Mouse (Mus musculus) yolk sac, embryonic 10.5 days (tissue): ENCODE measurements around the gene Igsf3.

Experiments
- DNase-seq: peaks from one replicate; pipeline ENCODE4 v3.0.0-alpha.2; 2017; ENCODE audit warnings: low spot score

Igsf3 gene

DNA sequence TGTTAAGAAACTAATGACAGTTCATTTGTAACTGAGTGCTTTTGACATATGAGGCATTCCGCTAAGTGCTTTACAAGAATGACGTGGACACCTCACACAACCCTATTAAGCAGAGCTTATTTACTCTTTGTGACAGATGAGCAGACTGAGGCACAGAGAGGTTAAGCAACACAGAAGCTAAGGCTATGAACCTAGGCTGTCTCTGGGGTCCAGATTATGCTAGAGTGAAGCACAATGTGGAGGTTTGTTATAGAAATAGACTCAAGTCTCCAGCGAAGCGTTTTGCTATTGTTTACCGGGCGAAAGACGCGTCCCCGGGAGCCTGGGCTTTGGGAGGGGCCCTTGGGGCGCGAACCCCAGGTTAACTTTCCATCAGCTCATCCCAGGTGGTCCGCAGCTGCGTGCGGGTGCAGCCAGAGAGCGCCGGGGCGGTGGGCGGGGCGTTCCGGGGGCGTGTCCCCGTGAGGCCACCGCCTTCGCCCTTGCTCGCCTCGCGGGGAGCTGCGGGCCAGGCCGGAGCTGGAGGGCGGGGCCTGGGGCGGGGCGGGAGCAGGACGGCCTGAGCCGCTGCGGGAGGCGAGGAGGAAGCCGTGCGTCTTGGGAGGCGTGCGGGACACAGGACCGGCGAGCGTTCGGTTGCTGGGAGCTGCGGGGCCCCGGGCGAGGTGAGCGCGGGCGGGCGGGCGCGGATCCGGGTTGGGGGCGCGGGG lies at the start of gene Igsf3:
TSS of gene Igsf3 (plus strand) at position 546 of the 710 bp plus-strand sequence.
- peak; percentile 87 for DNase-seq

DNA sequence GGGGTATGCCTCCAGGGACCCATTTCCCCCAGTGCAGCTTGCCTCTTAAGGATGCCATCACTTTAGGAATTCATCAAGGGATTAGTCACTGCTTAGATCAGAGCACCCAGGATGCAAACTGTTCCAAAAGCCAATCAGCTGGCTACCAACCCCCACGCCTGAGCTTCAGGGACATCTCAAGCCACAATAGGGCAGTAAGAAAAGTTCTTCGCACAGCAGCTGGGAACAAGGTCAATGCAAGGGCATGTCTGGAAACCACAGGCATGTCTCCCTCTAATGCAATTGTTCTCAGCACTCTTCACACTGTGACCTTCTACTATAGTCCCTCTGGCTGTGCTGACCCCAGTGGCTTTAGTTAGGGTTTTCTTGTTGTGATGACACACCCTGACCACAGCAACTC lies 49.6 kb upstream of the Igsf3 start:
- no peak for DNase-seq

DNA sequence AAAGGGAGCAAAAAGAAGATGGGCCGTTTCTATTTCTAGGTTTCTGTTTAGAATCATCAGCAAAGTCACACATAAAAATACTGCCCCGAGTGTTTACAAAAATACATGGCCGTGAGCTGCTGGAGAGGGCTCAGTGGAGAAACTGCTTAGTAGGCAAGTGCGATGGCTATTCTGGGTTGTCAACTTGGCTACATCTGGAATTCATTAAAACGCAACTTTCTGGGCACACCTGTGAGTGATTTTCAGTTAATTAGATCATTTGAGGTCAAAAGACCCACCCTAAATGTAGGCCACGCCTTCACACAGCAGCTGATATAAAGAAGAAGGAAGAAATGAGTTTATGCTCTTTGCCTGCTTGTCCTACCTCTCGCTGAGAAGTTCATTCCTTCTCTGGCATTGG lies 48.3 kb upstream of the Igsf3 start:
- no peak for DNase-seq

DNA sequence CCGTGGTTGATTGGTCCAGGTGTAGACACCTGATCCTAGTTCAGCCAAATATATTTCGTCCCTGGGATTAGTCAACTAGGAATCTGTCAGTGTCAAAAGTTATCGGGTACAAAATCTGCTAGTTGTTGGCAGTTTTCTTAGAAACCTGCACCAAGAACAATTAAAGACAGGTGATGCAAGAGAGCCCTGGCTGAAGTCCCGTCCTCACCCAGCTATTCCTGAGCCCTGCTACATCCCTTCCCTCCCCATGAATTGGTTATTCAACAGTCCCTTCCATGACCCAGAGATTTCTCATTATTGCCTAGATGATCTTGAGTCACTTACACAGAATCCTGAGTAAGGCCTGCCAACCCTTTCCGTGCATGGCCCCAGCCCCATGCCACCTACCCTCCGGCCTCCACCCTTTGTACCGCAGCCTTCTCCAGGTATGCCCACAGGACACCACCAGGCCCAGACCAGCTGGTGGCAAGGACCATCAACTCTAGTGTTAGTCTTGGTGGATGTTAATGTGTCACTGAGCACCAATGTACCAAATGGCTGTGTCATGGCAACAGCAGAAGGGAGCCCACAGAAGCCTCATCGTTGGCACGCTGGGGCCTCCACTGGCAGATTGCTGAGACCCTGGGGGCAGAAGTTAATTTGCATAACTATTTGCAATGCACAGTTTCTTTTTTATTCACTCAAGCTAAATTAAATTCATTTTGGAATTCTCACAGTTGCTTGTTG lies 33.5 kb upstream of the Igsf3 start:
- no peak for DNase-seq

DNA sequence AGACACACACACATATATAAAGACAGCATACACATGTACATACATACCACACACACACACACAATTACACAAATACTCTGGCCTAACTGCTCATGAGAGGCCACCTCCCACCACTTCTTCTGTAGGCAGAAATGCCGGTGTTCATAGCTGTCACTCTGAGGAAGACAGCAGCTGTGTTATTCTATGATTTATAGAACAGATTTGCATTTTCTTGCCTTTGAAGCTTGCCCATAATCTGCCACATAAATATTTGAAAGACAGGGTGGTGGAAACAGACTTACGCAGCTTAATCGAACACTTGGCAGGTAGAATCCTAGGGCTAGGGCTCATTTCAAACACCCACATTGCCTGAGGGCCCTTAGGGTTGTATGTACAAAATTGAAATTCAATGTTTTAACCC lies 32.6 kb upstream of the Igsf3 start:
- no peak for DNase-seq

DNA sequence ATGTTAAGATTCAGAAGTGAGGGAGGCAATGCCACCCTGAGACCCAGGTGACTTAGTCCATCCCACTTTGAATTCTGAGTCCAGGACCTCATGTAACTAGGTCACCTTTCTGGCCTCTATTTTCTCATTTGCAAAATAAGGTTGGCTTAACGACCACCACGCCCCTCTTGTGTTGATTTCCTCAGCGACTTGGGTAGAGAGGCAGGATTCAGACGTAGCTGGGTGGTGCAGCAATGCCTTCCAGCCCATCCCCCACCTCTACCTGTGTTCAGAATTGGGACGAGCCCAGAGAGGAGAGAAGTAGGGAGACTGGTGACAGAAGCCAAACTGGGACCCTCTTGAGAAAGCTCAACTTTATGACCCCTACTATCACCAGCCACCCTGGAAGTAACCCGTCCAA lies 31.6 kb upstream of the Igsf3 start:
- no peak for DNase-seq

DNA sequence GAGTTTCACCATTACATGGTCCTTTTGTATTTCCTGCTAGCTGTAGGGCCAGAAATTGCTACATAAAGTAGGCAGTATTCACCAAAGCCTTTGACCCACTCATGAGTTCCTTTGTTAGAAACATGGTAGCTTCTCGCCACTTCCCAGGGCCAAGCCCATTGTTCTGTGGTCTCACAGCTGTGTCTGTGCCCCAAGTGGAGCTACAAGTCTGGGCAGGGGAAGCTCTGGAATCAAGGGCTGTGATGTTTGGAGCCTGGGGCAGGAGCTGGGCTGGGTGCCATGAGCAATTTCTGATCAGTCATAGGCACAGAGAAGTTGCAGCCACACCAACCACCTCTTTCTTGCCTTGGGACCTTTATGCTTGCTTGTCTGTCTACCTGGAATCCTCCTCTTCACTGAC lies 30.1 kb upstream of the Igsf3 start:
- no peak for DNase-seq

DNA sequence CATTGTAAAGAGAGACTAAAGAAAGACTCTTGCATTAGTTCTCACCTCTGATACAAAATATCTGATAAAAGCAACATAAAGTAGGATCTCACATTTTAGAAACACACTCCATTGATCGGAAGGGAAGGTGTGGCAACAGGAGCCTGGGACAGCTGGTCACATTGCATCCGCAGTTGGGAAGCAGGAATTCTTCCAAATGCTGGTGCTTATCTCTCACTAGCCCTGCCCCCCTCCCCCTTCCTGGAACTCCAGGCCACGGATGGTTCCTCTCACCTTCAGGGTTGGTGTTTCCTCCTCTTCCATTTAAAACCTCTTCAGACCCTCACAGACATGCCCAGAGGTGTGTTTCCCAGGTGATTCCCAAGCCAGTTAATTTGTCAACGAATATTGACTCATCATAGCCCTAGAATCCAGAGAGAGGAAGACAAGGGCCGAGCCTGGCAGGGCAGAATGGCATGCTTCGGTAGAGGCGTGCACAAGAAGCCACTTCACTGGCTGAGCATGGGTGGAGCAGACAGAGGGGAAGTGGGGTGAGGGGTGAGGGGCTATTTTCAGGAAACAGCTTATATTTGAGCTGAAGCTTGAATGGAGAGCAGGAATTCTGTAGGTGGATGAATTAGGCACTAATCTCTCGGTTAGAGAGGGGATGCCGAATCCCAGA lies 28.3 kb upstream of the Igsf3 start:
- DNase-seq = no peak

DNA sequence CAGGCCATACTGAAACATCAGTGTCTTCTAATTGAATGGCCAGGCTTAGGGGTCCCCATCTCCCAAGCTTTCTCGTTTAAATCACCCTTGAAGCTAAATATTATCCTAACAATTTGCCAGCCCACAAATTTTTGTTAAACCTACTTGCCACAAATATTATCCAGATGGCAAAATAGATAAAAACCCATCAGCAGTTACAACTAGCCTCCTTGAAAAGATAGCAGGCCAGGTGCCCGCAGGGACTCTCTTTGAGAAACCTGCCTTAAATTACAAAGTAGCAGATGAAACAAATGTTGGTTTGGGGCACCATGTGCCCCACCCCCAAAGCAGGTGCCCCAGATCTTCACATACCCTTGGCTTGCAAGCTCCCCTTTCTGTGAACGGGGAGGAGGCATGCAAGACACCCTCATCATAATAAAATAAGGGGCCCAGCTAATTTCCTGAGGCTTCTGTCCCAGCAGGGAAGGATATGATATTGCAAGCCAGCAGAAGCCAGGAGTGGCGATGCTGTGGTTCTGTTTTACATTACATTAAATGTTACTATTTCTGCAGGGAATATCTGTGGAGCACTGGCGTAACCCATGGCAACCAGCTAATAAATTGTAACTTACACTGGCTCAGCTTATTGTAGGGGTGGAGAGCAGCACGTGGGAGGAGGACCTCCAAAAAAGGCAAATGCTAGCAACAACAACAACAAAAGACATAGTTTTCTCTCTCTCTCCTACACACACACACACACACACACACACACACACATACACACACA lies 27.2 kb upstream of the Igsf3 start:
- no peak for DNase-seq

DNA sequence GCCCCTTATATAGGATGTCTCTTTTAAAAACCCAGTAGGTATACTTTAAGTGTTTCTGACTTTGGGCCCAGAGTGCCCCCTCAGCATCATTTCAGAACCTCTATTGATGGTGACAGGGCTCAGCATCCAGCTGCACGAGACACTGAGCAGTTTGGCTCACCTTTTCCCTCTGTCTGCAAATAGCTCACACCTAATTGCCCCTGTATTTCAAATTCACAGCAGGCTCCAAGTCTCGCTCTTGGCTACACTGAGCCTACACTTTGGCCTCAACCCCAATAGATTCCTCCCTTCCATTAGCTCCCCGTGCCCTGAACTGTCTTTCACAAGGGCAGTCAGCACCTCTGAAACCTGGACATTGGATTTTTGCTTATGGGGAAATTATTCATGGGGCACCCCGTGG lies 26.5 kb upstream of the Igsf3 start:
- no peak for DNase-seq

DNA sequence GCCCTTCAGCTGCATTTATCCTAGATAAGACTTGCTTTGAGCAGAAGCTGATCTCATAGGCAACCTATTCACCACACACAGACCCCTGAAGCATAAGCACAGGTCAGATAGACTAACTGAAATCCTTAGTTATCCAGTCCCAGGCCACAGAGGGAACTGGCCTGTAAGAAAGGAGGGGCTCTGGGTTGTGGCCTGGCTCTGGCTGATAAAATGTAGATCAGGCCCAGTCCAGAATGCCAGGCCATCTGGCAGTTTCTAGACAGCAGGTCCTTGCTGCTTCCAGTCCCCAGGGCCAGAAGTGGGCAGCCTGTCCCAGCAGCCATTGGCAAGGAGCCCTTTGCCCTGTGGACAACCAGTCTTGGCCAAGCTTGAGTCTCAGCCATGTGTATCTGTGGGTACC lies 22.4 kb upstream of the Igsf3 start:
- DNase-seq = no peak

DNA sequence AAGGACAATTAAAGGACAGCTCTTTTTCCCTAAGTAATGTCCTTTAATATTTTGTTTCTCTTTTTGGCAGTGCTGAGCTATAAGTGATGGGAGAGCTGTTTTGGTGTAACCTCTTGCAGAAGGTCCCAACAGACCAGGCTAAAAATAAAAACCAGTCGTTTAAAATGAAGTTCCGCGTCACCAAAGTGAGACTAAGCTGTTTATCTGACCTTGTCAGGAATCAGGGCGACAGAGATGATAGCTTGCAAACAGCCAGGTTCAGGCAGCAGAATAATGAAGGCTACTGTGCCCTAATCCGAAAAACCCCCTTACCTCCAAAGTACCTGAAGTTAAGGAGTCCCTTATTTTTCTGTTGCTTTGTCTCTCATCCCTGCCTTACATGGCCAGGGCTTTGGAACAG lies 21.2 kb upstream of the Igsf3 start:
- no peak for DNase-seq

DNA sequence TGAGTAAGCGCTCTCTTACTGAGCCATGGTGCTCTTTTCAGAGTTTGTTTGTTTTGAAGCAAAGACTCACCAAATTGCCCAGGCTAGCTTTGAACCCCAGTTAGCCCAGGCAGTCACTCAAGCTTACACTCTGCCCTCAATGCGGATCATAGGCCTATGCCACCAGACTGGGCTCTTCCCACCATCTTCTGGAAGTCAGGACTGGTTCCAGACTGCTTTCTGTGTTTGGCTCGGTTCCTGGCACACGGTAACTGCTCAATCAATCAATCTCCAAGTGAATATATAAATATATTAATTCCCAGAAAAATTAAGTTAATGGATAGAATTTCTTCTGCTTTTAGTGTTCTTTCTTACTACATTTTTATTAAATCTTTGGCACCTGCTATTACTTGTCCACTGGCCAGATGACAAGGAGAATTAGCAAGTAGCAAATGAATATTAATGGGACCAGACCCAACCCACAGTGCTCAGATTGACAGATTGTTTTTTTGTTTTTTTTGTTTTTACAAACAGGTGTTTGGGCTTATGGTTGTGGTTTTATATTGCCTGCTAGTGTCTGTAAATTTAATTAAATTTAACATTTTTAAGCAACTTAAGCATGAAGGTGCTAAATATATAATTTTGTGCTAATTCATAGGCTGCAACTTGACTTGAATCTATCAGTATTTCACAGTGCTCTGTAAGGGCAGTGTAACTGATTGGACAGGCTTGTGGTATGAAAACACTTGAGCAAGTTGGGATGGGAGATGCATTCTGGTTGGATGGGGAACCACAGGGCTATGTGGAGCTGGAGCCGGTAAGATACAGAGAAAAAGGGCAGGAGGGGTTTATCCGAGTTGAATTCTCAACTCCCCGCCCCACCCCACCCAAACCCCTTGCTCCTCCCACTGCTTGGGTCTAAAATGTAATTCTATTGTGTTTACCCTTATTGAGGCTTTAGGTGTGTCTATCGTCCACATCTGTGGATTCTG lies 20.0 kb upstream of the Igsf3 start:
- no peak for DNase-seq

DNA sequence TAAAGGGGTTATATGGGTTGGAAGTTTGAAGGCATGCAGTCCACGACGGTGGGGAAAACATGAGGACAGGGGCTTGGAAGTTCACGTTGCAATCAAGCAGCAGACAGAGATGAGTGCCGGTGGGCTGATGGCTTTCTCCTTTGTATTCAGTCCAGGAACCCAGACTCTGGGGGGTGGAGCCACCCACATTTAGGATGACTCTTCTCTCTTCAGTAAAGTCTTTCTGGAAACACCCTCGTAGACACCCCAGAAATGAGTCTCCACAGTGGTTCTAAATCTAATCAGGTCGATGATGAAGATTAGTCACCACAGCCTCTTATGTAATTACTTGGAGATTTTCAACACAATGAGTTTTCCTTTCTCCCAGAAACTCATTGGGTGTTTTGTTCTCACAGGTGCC lies 16.1 kb upstream of the Igsf3 start:
- DNase-seq = no peak

DNA sequence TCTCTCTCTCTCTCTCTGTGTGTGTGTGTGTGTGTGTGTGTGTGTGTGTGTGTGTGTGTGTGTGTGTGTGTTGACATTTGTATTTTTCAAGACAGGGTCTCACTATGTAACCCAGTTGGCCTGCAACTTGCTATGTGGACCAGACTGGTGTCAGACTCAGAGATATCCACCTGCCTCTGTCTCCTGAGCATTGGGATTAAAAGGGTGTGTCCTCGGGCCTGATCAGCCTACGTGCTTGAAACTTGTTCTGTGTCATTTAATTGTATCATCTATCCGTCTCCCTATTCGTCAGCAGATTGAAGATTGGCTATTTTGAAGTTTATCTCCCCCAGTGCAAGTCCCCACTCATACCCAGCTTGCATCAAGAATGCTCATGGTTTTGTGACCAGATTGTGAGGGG lies 14.5 kb upstream of the Igsf3 start:
- no peak for DNase-seq

DNA sequence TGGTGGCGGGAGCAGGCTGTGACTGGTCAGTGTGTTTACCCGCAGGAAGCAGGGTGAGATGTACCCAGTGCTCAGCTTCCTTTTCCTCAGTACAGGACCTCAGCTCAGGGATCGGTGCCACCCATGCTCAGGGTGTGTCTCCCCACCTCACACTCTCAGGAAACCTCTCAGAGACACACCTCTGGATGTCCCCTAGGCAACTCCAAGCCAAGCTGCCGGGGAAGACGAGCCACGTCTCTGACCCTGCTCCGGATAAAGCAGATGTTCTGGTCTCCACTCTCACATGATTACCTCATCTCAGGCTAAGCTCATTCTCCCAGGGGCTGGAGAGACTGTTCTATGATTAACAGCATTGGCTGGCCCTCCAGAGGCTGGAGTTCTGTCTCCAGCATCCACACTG lies 13.3 kb upstream of the Igsf3 start:
- DNase-seq = no peak

DNA sequence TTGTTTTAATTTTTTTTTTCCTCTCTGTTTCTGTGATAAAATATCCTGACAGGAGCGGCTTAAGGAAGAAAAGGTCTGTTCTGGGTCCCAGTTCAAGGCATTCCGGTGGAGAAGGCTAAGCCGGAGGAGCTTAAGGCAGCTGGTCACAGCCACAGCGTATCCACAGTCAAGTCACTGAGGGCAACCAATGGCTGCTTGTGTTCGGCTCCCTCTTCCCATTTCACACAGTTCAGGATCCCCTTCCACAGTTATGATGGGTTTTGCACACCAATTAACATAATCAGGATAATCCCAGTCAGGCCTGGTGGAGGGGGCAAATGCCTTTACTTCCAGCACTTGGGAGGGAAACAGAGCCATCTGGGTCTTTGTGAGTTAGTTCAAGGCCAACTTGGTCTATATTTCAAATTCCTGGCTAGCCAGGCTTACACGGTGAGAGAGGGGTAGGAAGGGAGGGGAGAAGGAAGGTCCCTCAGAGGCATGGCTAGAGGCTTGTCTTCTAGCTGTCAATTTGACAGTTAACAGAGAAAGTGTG lies 11.7 kb upstream of the Igsf3 start:
- DNase-seq = no peak

DNA sequence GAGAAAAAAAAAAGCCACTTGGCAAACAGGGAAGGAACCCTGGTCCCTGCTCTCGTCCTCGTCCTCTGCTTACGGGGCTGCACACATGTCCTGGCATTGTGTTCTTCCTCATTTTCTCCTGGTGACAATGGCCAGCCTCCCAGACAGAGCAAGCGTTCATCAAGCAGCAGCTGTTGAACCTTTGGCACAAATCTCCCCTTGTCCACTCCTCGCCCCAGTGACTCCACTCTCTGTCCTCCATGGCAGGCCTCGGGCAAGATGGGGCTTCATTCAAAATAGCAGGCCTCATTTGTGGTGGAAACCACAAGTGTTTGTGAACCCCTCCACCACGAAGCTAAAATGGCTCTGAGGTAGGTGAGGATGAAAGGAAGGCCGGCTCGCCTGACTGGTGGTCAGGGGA lies 11.0 kb upstream of the Igsf3 start:
- no peak for DNase-seq

DNA sequence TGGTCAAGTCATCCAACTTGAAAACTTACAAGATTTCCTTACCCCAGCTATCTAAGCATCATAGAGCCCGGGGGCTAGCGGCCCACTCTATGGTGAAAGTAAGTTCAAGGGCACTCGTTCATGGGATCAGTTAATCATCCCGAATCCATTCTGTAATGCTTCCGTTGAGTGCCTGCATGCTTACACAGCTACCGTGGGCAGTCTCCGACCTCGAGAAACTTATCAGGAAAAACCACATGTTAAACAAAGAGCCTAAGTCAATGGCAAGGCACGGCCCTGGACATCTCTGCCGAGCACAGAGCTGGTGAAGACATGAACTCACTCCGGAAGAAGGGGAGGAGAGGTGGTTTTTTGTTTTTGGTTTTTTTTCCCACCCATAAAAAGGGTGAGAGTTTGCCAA lies 9.5 kb upstream of the Igsf3 start:
- DNase-seq = no peak

DNA sequence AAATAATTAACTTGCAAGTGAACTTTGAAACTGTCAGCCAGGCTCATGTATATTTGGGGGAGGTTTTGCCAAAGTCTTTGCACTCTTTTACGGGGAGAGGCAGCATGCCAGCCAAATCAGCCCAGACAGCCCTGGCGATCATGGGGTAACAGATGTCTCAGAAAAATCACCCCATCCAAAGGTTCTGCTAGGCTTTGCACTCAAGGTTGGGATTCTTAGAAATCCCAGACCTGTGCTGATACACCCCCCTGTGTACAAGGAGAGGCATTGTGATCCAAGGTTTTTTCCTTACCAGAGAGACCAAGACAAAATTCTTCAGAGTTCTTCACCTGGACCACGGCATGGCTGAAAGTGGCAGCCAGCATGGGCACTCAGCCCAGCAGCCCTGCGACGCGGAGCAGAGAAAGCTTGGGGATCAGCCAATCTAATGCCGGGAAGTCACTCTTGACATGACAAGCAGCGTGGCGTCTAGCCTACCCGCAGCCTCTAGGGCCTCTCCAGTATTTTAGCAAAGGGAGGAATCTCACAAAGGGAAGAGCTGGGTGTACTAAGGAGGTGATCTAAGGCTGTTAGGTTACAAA lies 7.5 kb upstream of the Igsf3 start:
- DNase-seq = no peak
